Mouse (Mus musculus): ENCODE results near the gene Cers1.

GRCm38 (mm10) chr8:70361484-70362032 lies 46.0 kb downstream of the Cers1 start:
- no peak for TF ChIP-seq POLR2A (IDR thresholded peaks at IDR 0.05; ENCODE audit: insufficient read length, low read depth)
- TF ChIP-seq E2F4 (IDR thresholded peaks at IDR 0.05; ENCODE audit: insufficient read depth), result no peak
- TF ChIP-seq MAX (IDR thresholded peaks at IDR 0.05; ENCODE audit: low read depth), result no peak
- TF ChIP-seq TCF3 (IDR thresholded peaks at IDR 0.05; ENCODE audit: insufficient read length, low read depth), result no peak
- TF ChIP-seq USF1 (IDR thresholded peaks at IDR 0.05; ENCODE audit: low read depth), result no peak
